Mouse (Mus musculus): Measurements from ENCODE around the gene Gm10563. TPM values are rescaled to one million over a fixed set of nuclear protein-coding genes. Genes with fewer than 3 reads are reported as not detected.

Gene Gm10563
- polyA plus RNA-seq (2017; shearing (Covaris generic)): not detected

GRCm38 (mm10) chr4:155645308-155645707 lies at the start of gene Gm10563:
TSS of gene Gm10563 (minus strand) at chr4:155645408.

GRCm38 (mm10) chr4:155694111-155694481 lies 48.9 kb upstream of the Gm10563 start, which contains the start of gene Fndc10:
TSS of gene Fndc10 (plus strand) at chr4:155694342.

GRCm38 (mm10) chr4:155668689-155669597 lies 23.7 kb upstream of the Gm10563 start, which contains the start of gene Mib2:
TSS of gene Mib2 (minus strand) at chr4:155669198.

GRCm38 (mm10) chr4:155653086-155653450 lies 7.9 kb upstream of the Gm10563 start, which contains the start of gene Mmp23:
TSS of gene Mmp23 (minus strand) at chr4:155653384.

GRCm38 (mm10) chr4:155624338-155625291 lies 20.6 kb downstream of the Gm10563 start, which contains the start of gene Cdk11b:
TSS of gene Cdk11b (plus strand) at chr4:155624854.

GRCm38 (mm10) chr4:155601091-155601996 lies 43.9 kb downstream of the Gm10563 start, which contains the start of gene Slc35e2:
TSS of gene Slc35e2 (plus strand) at chr4:155601416.

Other genes starting within 250 kb of the Gm10563 start
- gene Gabrd, start 247.3 kb downstream of the Gm10563 start, polyA plus RNA-seq (2017; shearing (Covaris generic)): 0.82 TPM
- gene Cfap74, start 236.2 kb downstream of the Gm10563 start, polyA plus RNA-seq (2017; shearing (Covaris generic)): 4.3 TPM
- gene Tmem52, start 176.3 kb downstream of the Gm10563 start, polyA plus RNA-seq (2017; shearing (Covaris generic)): not detected
- 20.8 TPM for gene Gnb1, start 154.0 kb downstream of the Gm10563 start, polyA plus RNA-seq (2017; shearing (Covaris generic))
- 166 TPM for gene Nadk, start 83.0 kb downstream of the Gm10563 start, polyA plus RNA-seq (2017; shearing (Covaris generic))
- gene Slc35e2, start 44.0 kb downstream of the Gm10563 start, polyA plus RNA-seq (2017; shearing (Covaris generic)): 16.2 TPM
- gene Cdk11b, start 20.6 kb downstream of the Gm10563 start, polyA plus RNA-seq (2017; shearing (Covaris generic)): 145 TPM
- 0.56 TPM for gene Mmp23, start 8.0 kb upstream of the Gm10563 start, polyA plus RNA-seq (2017; shearing (Covaris generic))
- 53.7 TPM for gene Mib2, start 23.8 kb upstream of the Gm10563 start, polyA plus RNA-seq (2017; shearing (Covaris generic))
- gene Fndc10, start 48.9 kb upstream of the Gm10563 start, polyA plus RNA-seq (2017; shearing (Covaris generic)): 0.62 TPM
- 157 TPM for gene Ssu72, start 59.4 kb upstream of the Gm10563 start, polyA plus RNA-seq (2017; shearing (Covaris generic))
- gene Tmem240, start 89.4 kb upstream of the Gm10563 start, polyA plus RNA-seq (2017; shearing (Covaris generic)): 0.09 TPM
- 50.3 TPM for gene Atad3a, start 115.7 kb upstream of the Gm10563 start, polyA plus RNA-seq (2017; shearing (Covaris generic))
- gene Vwa1, start 129.3 kb upstream of the Gm10563 start, polyA plus RNA-seq (2017; shearing (Covaris generic)): 0.13 TPM
- not detected for gene Tmem88b, start 140.5 kb upstream of the Gm10563 start, polyA plus RNA-seq (2017; shearing (Covaris generic))
- gene Ankrd65, start 145.0 kb upstream of the Gm10563 start, polyA plus RNA-seq (2017; shearing (Covaris generic)): not detected
- 124 TPM for gene Mrpl20, start 157.5 kb upstream of the Gm10563 start, polyA plus RNA-seq (2017; shearing (Covaris generic))
- 217 TPM for gene Ccnl2, start 167.1 kb upstream of the Gm10563 start, polyA plus RNA-seq (2017; shearing (Covaris generic))
- gene Aurkaip1, start 185.9 kb upstream of the Gm10563 start, polyA plus RNA-seq (2017; shearing (Covaris generic)): 199 TPM
- gene Mxra8, start 194.3 kb upstream of the Gm10563 start, polyA plus RNA-seq (2017; shearing (Covaris generic)): 4.3 TPM
- 3.5 TPM for gene Dvl1, start 202.0 kb upstream of the Gm10563 start, polyA plus RNA-seq (2017; shearing (Covaris generic))
- 1.4 TPM for gene Tas1r3, start 218.0 kb upstream of the Gm10563 start, polyA plus RNA-seq (2017; shearing (Covaris generic))
- 20.8 TPM for gene Cptp, start 224.0 kb upstream of the Gm10563 start, polyA plus RNA-seq (2017; shearing (Covaris generic))
- 111 TPM for gene Ints11, start 224.1 kb upstream of the Gm10563 start, polyA plus RNA-seq (2017; shearing (Covaris generic))
- gene Pusl1, start 246.4 kb upstream of the Gm10563 start, polyA plus RNA-seq (2017; shearing (Covaris generic)): 29.9 TPM
- gene Acap3, start 246.4 kb upstream of the Gm10563 start, polyA plus RNA-seq (2017; shearing (Covaris generic)): 8.2 TPM